Mouse (Mus musculus) liver, embryonic 14.5 days (tissue): Measurements from ENCODE around the gene Cgrrf1. TPM values are rescaled to one million over a fixed set of nuclear protein-coding genes. Genes with fewer than 3 reads are reported as not detected.

ENCODE experiments used
- ATAC-seq: fragments of 200-750 bp; cut with Nextera tagmentation; 2 replicates; pipeline ENCODE4 v1.8.0; 2017; ENCODE audit warnings: moderate number of reproducible peaks, mild to moderate bottlenecking, moderate library complexity; ENCODE audit not compliant: insufficient read depth
- DNase-seq, 3 experiments: peaks; one replicate each; pipeline ENCODE4 v3.0.0-alpha.2; 2012 to 2013; ENCODE audit warnings: low read depth in 3 of 3, low spot score in 3 of 3
- H3K27ac ChIP-seq: fragments of 300-500 bp; sonication (generic); 2 replicates; pipeline ENCODE4 v1.5.1; 2014; ENCODE audit warnings: moderate library complexity, mild to moderate bottlenecking, control low read depth, inconsistent platforms
- H3K27me3 ChIP-seq: fragments of 300-500 bp; sonication (generic); 2 replicates; pipeline ENCODE4 v1.6.1; 2014; ENCODE audit warnings: mild to moderate bottlenecking, low read length, moderate library complexity; ENCODE audit not compliant: control insufficient read depth, insufficient read depth
- H3K36me3 ChIP-seq: fragments of 300-500 bp; sonication (generic); replicated peaks from 2 replicates; pipeline ENCODE4 v1.6.1; 2014; ENCODE audit warnings: low read depth; ENCODE audit not compliant: control insufficient read depth, insufficient read depth
- H3K4me1 ChIP-seq, 2 experiments: fragments of 200-500 bp in 1 of 2; fragments of 300-500 bp in 1 of 2; sonication (generic) in 1 of 2; replicated peaks; 2 replicates each; pipeline ENCODE4 v1.6.1; 2012 to 2014; ENCODE audit warnings: antibody characterized with exemption in 1 of 2, inconsistent platforms in 1 of 2, low read length in 1 of 2; ENCODE audit not compliant: control insufficient read depth in 2 of 2, insufficient read depth in 2 of 2
- H3K4me2 ChIP-seq: fragments of 300-500 bp; sonication (generic); 2 replicates; pipeline ENCODE4 v1.6.1; 2014; ENCODE audit warnings: low read depth, mild to moderate bottlenecking, control low read depth, moderate library complexity
- H3K4me3 ChIP-seq, 2 experiments: fragments of 200-500 bp in 1 of 2; fragments of 300-500 bp in 1 of 2; sonication (generic) in 1 of 2; 2 replicates each; pipeline ENCODE4 v1.5.1; 2012 to 2014; ENCODE audit warnings: low read depth in 2 of 2, low read length in 2 of 2, mild to moderate bottlenecking in 2 of 2, control low read depth in 1 of 2, inconsistent platforms in 1 of 2, moderate library complexity in 1 of 2; ENCODE audit not compliant: insufficient read depth in 1 of 2
- H3K9ac ChIP-seq: fragments of 300-500 bp; sonication (generic); replicated peaks from 2 replicates; pipeline ENCODE4 v1.6.1; 2014; ENCODE audit warnings: mild to moderate bottlenecking, control low read depth, moderate library complexity
- H3K9me3 ChIP-seq: fragments of 300-500 bp; sonication (generic); 2 replicates; pipeline ENCODE4 v1.6.1; 2016; ENCODE audit warnings: low read length, mixed read lengths; ENCODE audit not compliant: control insufficient read depth
- CTCF ChIP-seq: IDR thresholded peaks from 2 replicates; pipeline ENCODE4 v1.5.1; 2016; ENCODE audit warnings: antibody characterized with exemption, low read depth, control low read depth
- EP300 ChIP-seq: IDR thresholded peaks from 2 replicates; pipeline ENCODE4 v1.6.1; 2016; ENCODE audit warnings: antibody characterized with exemption, low read depth
- WGBS: fragments of 180-500 bp; shearing (Covaris S2); extraction: QIAGEN DNeasy Blood & Tissue Kit; methylation state at CpG from one replicate; pipeline ENCODE4 v1.1.7; 2014; ENCODE audit not compliant: insufficient replicate concordance; 5-methylcytosine and 5-hydroxymethylcytosine counted together
- polyA plus RNA-seq, 2 experiments: library from polyadenylated mRNA; depleted of rRNA in 1 of 2; stranded (reverse) in 1 of 2; unstranded in 1 of 2; fragments of >200 nt; fragmentation: Nextera tagmentation in 1 of 2; extraction: Ambion mirVana in 1 of 2; gene quantifications; 2 replicates each; pipeline versions ENCODE4 v1.2.1 to v1.2.3; 2012 to 2014

Cgrrf1 gene
- polyA plus RNA-seq, 2 experiments: 9.7 to 24.1 TPM

GRCm38 (mm10) chr14:46787787-46788504 is 44.0 kb upstream of the Cgrrf1 start, which contains the start of gene Cnih1:
TSS of gene Cnih1 (minus strand) at chr14:46788411.
- Histone ChIP-seq H3K4me1 (peaks cover 19 to 25% of the 10 kb centered on the region in 2 experiments), H3K4me3 (peak within 1 kb of the TSS; percentile 79 to 80), H3K27ac (peak within 1 kb of the TSS; percentile 72), H3K27me3 (no peaks in the 10 kb centered on the region), H3K9me3 (no peaks in the 10 kb centered on the region), H3K4me2 (peak within 1 kb of the TSS; percentile 74), H3K36me3 (no peaks in the 10 kb centered on the region), H3K9ac (peak within 1 kb of the TSS; percentile 94)
- ATAC-seq (peak; percentile 96), DNase-seq (peak; percentile 75 to 80 (median 76))
- peak; percentile 82 for TF ChIP-seq CTCF
- no peak for TF ChIP-seq EP300
- WGBS: under 1% methylated on average over 82 of the region's 86 CpGs

GRCm38 (mm10) chr14:46788505-46788901 is 43.4 kb upstream of the Cgrrf1 start:
- Histone ChIP-seq H3K27me3 (no peaks in the 10 kb centered on the region), H3K36me3 (no peaks in the 10 kb centered on the region), H3K4me3 (peak overlapping the region; percentile 28 to 80; a peak in 3 of 4 replicates), H3K4me1 (peaks cover 19 to 25% of the 10 kb centered on the region in 2 experiments), H3K27ac (peak overlapping the region; percentile 36), H3K9ac (peak overlapping the region; percentile 31; the same call in 1 of the 2 replicates), H3K4me2 (peak overlapping the region; percentile 74), H3K9me3 (no peaks in the 10 kb centered on the region)
- DNase-seq (no peak), ATAC-seq (peak; percentile 17; the same call in 1 of the 2 replicates)
- 5% methylated on average over 8 of the region's 8 CpGs for WGBS
- TF ChIP-seq CTCF: no peak
- TF ChIP-seq EP300: no peak

- DNase-seq: peak in 1 of 3 experiments; percentile 30
- no peak overlapping the region for H3K27ac ChIP-seq
- no peaks in the 10 kb centered on the region for H3K36me3 ChIP-seq
- H3K9me3 ChIP-seq: no peaks in the 10 kb centered on the region
- no peak for ATAC-seq
- no peak overlapping the region for H3K4me3 ChIP-seq
- 44% methylated on average over 4 of the region's 4 CpGs for WGBS
- no peaks in the 10 kb centered on the region for H3K27me3 ChIP-seq
- H3K4me1 ChIP-seq: peaks cover 19 to 25% of the 10 kb centered on the region in 2 experiments
- no peak; the same call in 1 of the 2 replicates for TF ChIP-seq EP300
- TF ChIP-seq CTCF: peak; percentile 68
- 0 out of 2 replicates have a peak overlapping the region, but pooled peaks have one; percentile 18 for H3K4me2 ChIP-seq
- H3K9ac ChIP-seq: no peak overlapping the region
Measured at GRCm38 (mm10) chr14:46790303-46790702, 41.6 kb upstream of the Cgrrf1 start.

- no peak for TF ChIP-seq CTCF
- TF ChIP-seq EP300: no peak
- no peak overlapping the region for H3K4me3 ChIP-seq
- H3K36me3 ChIP-seq: no peaks in the 10 kb centered on the region
- H3K4me2 ChIP-seq: no peak overlapping the region
- no peak overlapping the region for H3K9ac ChIP-seq
- no peak overlapping the region for H3K27ac ChIP-seq
- H3K4me1 ChIP-seq: peaks cover 19 to 25% of the 10 kb centered on the region in 2 experiments
- ATAC-seq: no peak
- WGBS: 82% methylated on average over 6 of the region's 6 CpGs
- H3K27me3 ChIP-seq: no peaks in the 10 kb centered on the region
- H3K9me3 ChIP-seq: no peaks in the 10 kb centered on the region
- no peak for DNase-seq
Measured at GRCm38 (mm10) chr14:46790723-46791122, 41.2 kb upstream of the Cgrrf1 start.

DNA sequence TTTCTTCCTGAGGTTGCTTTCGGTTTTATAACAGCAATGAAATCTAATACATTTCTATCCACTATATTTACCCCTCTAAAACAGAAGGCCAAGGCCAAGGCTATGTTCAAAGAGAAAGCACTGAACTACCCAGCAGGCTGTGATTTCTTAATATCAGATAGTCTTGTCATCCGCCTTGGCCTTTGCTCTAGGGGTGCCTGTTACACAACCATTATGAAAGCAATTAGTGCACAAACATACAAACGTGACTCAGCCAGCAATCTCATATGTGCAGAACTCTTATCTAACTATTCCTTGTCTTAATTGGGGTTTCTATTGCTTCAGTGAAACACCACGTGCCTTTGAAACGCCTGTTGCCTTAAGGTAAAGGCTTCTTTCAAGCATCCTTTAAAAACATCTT is 37.8 kb upstream of the Cgrrf1 start:
- DNase-seq (no peak), ATAC-seq (no peak)
- WGBS: 54% methylated on average over 5 of the region's 5 CpGs
- no peak overlapping the region for H3K9ac ChIP-seq
- H3K36me3 ChIP-seq: no peaks in the 10 kb centered on the region
- H3K4me3 ChIP-seq: no peak overlapping the region
- no peaks in the 10 kb centered on the region for H3K27me3 ChIP-seq
- H3K9me3 ChIP-seq: no peaks in the 10 kb centered on the region
- no peak overlapping the region for H3K4me2 ChIP-seq
- no peak overlapping the region for H3K27ac ChIP-seq
- TF ChIP-seq EP300: no peak
- TF ChIP-seq CTCF: no peak
- peaks cover 10% of the 10 kb centered on the region in 2 experiments for H3K4me1 ChIP-seq
